Mouse (Mus musculus) hindbrain, embryonic 10.5 days (tissue): ENCODE results near the gene Cmtm4. TPM values are rescaled to one million over a fixed set of nuclear protein-coding genes. Genes with fewer than 3 reads are reported as not detected.
"Not testable (repeated sequence)": the region's sequence is repeated elsewhere in the genome, so short reads cannot be mapped to it uniquely, and the experiment has no call there.

Experiments
- DNase-seq: peaks from one replicate; pipeline ENCODE4 v3.0.0-alpha.2; 2017; ENCODE audit warnings: low spot score
- H3K27ac ChIP-seq: fragments of 300-500 bp; sonication (generic); 2 replicates; pipeline ENCODE4 v1.5.1; 2016; ENCODE audit warnings: mild to moderate bottlenecking, moderate library complexity
- H3K27me3 ChIP-seq: fragments of 300-500 bp; sonication (generic); 2 replicates; pipeline ENCODE4 v1.6.1; 2016; ENCODE audit warnings: mild to moderate bottlenecking; ENCODE audit not compliant: poor library complexity, insufficient read depth, severe bottlenecking
- H3K36me3 ChIP-seq: fragments of 300-500 bp; sonication (generic); 2 replicates; pipeline ENCODE4 v1.6.1; 2016; ENCODE audit warnings: mild to moderate bottlenecking, moderate library complexity
- H3K4me1 ChIP-seq: fragments of 300-500 bp; sonication (generic); replicated peaks from 2 replicates; pipeline ENCODE4 v1.6.1; 2016; ENCODE audit warnings: mild to moderate bottlenecking
- H3K4me3 ChIP-seq: fragments of 300-500 bp; sonication (generic); 2 replicates; pipeline ENCODE4 v1.5.1; 2016; ENCODE audit warnings: mild to moderate bottlenecking, moderate library complexity
- H3K9me3 ChIP-seq: fragments of 300-500 bp; sonication (generic); 2 replicates; pipeline ENCODE4 v1.6.1; 2016; ENCODE audit warnings: mild to moderate bottlenecking, moderate library complexity
- WGBS: fragments of 180-500 bp; shearing (Covaris S2); methylation state at CpG from one replicate; pipeline ENCODE4 v1.1.7; 2016; 5-methylcytosine and 5-hydroxymethylcytosine counted together
- polyA plus RNA-seq: library from polyadenylated mRNA; unstranded; fragments of >200 nt; fragmentation: Nextera tagmentation; extraction: Ambion mirVana; gene quantifications from 2 replicates; pipeline ENCODE4 v1.2.1, GENCODE M21; 2016

The Cmtm4 gene
- polyA plus RNA-seq, 1 experiment from 2014 or later: 1.9 TPM

GRCm38 (mm10) chr8:104339983-104340232, 55.7 kb downstream of the Cmtm4 start:
- no peaks in the 10 kb centered on the region for H3K9me3 ChIP-seq
- H3K4me1 ChIP-seq: peaks cover 33% of the 10 kb centered on the region
- peaks cover 10% of the 10 kb centered on the region; the same call in 1 of the 2 replicates for H3K36me3 ChIP-seq
- 3% methylated on average over 6 of the region's 6 CpGs for WGBS
- no peaks in the 10 kb centered on the region for H3K27me3 ChIP-seq
- no peak for DNase-seq
- H3K27ac ChIP-seq: peak overlapping the region; percentile 93
- H3K4me3 ChIP-seq: peak overlapping the region; percentile 70

GRCm38 (mm10) chr8:104339229-104339982, 56.2 kb downstream of the Cmtm4 start, which contains the start of gene Cmtm3:
Gene Cmtm3, plus strand, starts transcription at chr8:104339410.
- Histone ChIP-seq H3K27me3 (no peaks in the 10 kb centered on the region), H3K9me3 (no peaks in the 10 kb centered on the region), H3K4me3 (peak within 1 kb of the TSS; percentile 70), H3K36me3 (peaks cover 5% of the 10 kb centered on the region; the same call in 1 of the 2 replicates), H3K4me1 (peaks cover 33% of the 10 kb centered on the region), H3K27ac (peak within 1 kb of the TSS; percentile 93)
- peak; percentile 33 for DNase-seq
- 16% methylated on average over 18 of the region's 18 CpGs for WGBS

GRCm38 (mm10) chr8:104337890-104338289, 57.7 kb downstream of the Cmtm4 start:
- DNase-seq: no peak
- Histone ChIP-seq H3K4me3 (no peak overlapping the region), H3K27ac (no peak overlapping the region), H3K36me3 (peaks cover 2% of the 10 kb centered on the region; the same call in 1 of the 2 replicates), H3K27me3 (no peaks in the 10 kb centered on the region), H3K9me3 (no peaks in the 10 kb centered on the region), H3K4me1 (peaks cover 25% of the 10 kb centered on the region)
- WGBS: 45% methylated on average over 3 of the region's 3 CpGs

- Histone ChIP-seq H3K9me3 (no peaks in the 10 kb centered on the region), H3K4me1 (peaks cover 23% of the 10 kb centered on the region), H3K27me3 (no peaks in the 10 kb centered on the region), H3K27ac (no peak overlapping the region), H3K36me3 (no peaks in the 10 kb centered on the region), H3K4me3 (no peak overlapping the region)
- no peak for DNase-seq
- 84% methylated on average over 1 of the region's 1 CpGs for WGBS
Observed at GRCm38 (mm10) chr8:104336806-104337205, 58.8 kb downstream of the Cmtm4 start.

GRCm38 (mm10) chr8:104334196-104334595, 61.4 kb downstream of the Cmtm4 start:
- H3K27ac ChIP-seq: no peak overlapping the region
- H3K4me3 ChIP-seq: no peak overlapping the region
- no peaks in the 10 kb centered on the region for H3K27me3 ChIP-seq
- no peaks in the 10 kb centered on the region for H3K9me3 ChIP-seq
- WGBS: 74% methylated on average over 1 of the region's 1 CpGs
- peaks cover 2% of the 10 kb centered on the region; the same call in 1 of the 2 replicates for H3K4me1 ChIP-seq
- DNase-seq: no peak
- H3K36me3 ChIP-seq: no peaks in the 10 kb centered on the region

GRCm38 (mm10) chr8:104333786-104334185, 61.8 kb downstream of the Cmtm4 start:
- no peak overlapping the region for H3K27ac ChIP-seq
- 80% methylated on average over 5 of the region's 5 CpGs for WGBS
- no peaks in the 10 kb centered on the region for H3K27me3 ChIP-seq
- H3K4me1 ChIP-seq: no peaks in the 10 kb centered on the region
- H3K4me3 ChIP-seq: no peak overlapping the region
- H3K9me3 ChIP-seq: no peaks in the 10 kb centered on the region
- no peaks in the 10 kb centered on the region for H3K36me3 ChIP-seq
- DNase-seq: no peak

GRCm38 (mm10) chr8:104332665-104333631, 62.7 kb downstream of the Cmtm4 start:
- H3K36me3 ChIP-seq: no peaks in the 10 kb centered on the region
- H3K4me1 ChIP-seq: no peaks in the 10 kb centered on the region
- H3K27ac ChIP-seq: no peak overlapping the region
- no peak for DNase-seq
- H3K9me3 ChIP-seq: no peaks in the 10 kb centered on the region
- 78% methylated on average over 5 of the region's 5 CpGs for WGBS
- no peaks in the 10 kb centered on the region for H3K27me3 ChIP-seq
- no peak overlapping the region for H3K4me3 ChIP-seq

GRCm38 (mm10) chr8:104321930-104322329, 73.7 kb downstream of the Cmtm4 start, which contains the start of gene Cmtm2b:
Gene Cmtm2b, plus strand, starts transcription at chr8:104322230.
- not testable (repeated sequence) for H3K27me3 ChIP-seq, DNase-seq, H3K4me3 ChIP-seq, H3K4me1 ChIP-seq, H3K36me3 ChIP-seq, H3K9me3 ChIP-seq, H3K27ac ChIP-seq
- 87% methylated on average over 12 of the region's 12 CpGs for WGBS

- H3K4me1 ChIP-seq, H3K27ac ChIP-seq, H3K36me3 ChIP-seq, H3K4me3 ChIP-seq, DNase-seq, H3K27me3 ChIP-seq, H3K9me3 ChIP-seq: not testable (repeated sequence)
- 90% methylated on average over 11 of the region's 11 CpGs for WGBS
Observed at GRCm38 (mm10) chr8:104321267-104321666, 74.3 kb downstream of the Cmtm4 start, which contains the start of gene Gm11020. Gene Gm11020, plus strand, starts transcription at chr8:104321567.

GRCm38 (mm10) chr8:104313311-104313710, 82.3 kb downstream of the Cmtm4 start:
- WGBS: 70% methylated on average over 4 of the region's 4 CpGs
- Histone ChIP-seq H3K4me1 (no peaks in the 10 kb centered on the region), H3K36me3 (no peaks in the 10 kb centered on the region), H3K9me3 (no peaks in the 10 kb centered on the region), H3K4me3 (no peak overlapping the region), H3K27ac (no peak overlapping the region), H3K27me3 (no peaks in the 10 kb centered on the region)
- no peak for DNase-seq

GRCm38 (mm10) chr8:104312023-104312422, 83.6 kb downstream of the Cmtm4 start:
- not testable (repeated sequence) for H3K27me3 ChIP-seq, H3K9me3 ChIP-seq, H3K4me1 ChIP-seq, H3K36me3 ChIP-seq, H3K27ac ChIP-seq, H3K4me3 ChIP-seq, DNase-seq
- WGBS: 95% methylated on average over 3 of the region's 3 CpGs

GRCm38 (mm10) chr8:104309441-104310155, 86.0 kb downstream of the Cmtm4 start, which contains the start of the genes Gm45711 and Cmtm1:
Gene Gm45711, minus strand, starts transcription at chr8:104310081.
Gene Cmtm1, minus strand, starts transcription at chr8:104310145.
- 89% methylated on average over 36 of the region's 36 CpGs for WGBS
- not testable (repeated sequence) for DNase-seq, H3K9me3 ChIP-seq, H3K36me3 ChIP-seq, H3K27ac ChIP-seq, H3K27me3 ChIP-seq, H3K4me1 ChIP-seq, H3K4me3 ChIP-seq
